Mouse (Mus musculus) urinary bladder, adult 2 months (tissue): ENCODE measurements around the gene Vopp1. TPM values are rescaled to one million over a fixed set of nuclear protein-coding genes. Genes with fewer than 3 reads are reported as not detected.

Experiments used
- DNase-seq: peaks from one replicate; pipeline ENCODE4 v3.0.0; 2022; ENCODE audit warnings: low spot score
- polyA plus RNA-seq: library from polyadenylated mRNA; depleted of rRNA; stranded (reverse); fragments of >200 nt; gene quantifications from 2 replicates; pipeline ENCODE4 v1.2.3, GENCODE M21; 2012

Gene Vopp1
- polyA plus RNA-seq, 1 experiment: 25.2 TPM

DNA sequence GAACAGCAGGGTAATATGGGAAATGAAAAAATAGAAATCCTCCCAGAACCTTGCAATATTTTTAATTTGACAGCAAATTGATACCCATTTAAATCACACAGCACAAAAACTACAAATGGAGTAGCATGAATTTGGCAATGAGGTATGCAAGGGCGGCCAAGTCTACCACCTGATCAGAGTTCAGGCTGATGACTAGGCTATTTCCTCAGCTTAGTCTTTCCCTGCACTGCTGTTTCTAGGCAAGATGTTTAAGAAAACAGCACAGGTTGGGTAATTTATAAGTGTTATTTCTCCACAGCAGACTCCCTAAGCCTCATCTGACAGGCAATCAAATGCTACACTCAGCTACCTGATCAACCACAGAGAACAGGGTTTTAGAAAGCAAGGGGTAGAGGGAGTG lies 40.7 kb downstream of the Vopp1 start:
- no peak for DNase-seq

DNA sequence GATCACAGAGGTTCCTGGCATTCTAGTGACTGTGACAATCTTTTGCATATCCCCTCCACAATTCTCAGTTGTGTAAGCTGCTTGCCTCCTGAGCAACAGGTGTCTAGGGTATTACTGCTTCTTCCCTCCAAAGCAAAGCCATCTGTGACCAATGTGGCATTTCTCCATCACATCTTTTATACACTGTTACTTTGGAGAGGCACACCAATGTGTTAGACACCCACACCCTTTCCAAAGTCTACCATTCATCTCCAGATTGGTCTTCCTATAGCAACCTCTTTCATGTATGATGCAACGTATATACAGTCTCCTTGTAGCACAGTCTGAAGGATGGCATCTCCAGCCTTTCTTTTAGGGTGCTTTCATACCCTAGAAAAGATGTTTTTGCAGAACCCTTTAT lies 42.3 kb downstream of the Vopp1 start:
- DNase-seq: no peak

DNA sequence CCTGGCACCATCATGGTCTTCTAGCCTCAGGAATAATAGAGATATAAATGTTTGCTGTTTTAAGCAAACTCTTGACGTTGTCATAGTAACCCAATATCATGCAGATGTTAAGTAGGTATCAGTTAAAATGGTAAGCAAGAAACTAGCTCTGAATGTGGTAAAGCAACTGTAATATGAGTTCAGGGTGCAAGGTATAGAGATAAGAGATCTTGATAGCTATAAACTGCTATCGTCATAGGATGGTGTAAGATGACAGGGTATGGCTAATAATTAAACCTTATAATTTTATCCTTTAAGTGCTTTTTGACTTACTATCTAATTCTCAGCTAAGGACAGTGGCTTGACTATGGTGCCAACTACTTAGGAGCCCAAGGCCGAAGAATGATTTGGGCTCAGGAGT lies 44.6 kb downstream of the Vopp1 start:
- no peak for DNase-seq

DNA sequence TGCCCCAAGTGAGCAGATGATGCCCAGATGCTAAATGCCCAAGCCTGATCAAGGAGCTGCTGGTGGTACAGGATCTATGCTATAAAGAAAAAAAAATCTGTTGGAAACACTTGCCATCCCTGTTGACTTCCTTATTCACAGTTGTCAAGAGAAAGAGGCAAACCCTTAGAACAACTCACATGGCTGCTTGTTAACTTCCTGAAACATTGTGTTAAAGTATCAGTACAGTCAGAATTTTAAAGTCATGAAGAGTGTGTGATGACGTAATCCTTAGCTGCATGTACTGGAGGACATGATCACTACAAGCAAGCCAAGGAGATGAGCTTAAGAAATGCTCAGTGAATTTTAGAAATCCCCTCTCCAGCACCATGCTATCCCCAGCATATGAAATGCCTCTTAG lies 51.2 kb downstream of the Vopp1 start:
- DNase-seq: no peak

DNA sequence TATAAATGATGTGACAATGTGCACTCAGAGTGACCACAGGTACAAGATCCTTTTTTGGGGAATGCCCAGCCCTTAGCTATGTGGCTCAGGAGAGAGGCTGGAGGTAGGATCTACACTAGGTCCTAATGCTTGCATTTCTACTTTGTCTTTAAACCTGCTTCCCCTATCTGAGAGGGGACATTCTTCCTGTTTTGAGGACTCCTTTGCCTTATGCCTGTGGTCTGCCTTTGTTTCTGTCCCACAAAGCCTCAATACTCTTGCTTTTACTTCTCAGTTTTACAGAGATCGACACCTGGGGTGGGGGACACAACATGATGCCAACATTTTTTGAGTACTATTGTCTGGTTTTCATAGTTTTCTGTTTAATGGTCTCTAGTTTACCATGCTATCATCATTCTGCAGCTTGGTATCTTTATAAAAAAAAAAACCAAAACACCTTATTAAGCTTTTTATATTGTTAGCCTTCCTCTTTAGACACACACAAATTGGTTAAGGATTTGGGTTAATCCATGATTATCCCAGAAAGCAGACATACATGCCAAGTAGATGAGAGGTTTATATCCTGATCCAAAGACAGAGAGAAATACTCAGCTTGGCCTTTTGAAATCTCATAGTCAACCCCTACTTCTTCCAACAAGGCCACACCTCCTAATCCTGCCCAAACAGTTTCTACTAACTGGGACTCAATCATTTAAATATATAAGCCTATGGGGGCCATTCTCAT lies 54.3 kb downstream of the Vopp1 start:
- DNase-seq: no peak

DNA sequence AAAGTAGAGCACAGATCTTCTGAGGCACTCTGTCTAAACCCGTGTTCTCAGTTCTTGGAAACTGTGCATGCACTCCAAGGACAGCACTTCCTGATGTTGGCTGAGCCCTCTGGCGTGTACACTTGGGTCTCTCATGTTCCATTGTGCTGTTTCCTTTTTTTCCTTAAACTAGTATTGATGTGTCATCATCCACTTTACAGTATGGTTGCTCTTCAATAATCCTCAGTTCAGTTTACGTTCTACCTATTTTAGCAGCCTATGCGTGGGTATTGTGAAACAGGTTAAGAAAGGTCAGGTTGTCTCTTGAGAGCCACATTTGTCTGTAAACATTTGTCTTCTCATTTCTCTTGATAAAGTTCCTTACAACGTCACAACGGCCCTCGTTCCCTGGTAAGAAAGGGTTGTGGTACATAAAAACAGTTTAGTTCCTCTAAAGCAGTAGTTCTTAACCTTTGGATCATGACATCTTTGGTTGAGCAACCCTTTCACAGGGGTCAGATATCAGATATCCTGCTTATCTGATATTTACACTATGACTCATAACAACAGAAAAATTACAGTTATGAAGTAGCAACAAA lies 55.9 kb downstream of the Vopp1 start:
- DNase-seq: no peak

DNA sequence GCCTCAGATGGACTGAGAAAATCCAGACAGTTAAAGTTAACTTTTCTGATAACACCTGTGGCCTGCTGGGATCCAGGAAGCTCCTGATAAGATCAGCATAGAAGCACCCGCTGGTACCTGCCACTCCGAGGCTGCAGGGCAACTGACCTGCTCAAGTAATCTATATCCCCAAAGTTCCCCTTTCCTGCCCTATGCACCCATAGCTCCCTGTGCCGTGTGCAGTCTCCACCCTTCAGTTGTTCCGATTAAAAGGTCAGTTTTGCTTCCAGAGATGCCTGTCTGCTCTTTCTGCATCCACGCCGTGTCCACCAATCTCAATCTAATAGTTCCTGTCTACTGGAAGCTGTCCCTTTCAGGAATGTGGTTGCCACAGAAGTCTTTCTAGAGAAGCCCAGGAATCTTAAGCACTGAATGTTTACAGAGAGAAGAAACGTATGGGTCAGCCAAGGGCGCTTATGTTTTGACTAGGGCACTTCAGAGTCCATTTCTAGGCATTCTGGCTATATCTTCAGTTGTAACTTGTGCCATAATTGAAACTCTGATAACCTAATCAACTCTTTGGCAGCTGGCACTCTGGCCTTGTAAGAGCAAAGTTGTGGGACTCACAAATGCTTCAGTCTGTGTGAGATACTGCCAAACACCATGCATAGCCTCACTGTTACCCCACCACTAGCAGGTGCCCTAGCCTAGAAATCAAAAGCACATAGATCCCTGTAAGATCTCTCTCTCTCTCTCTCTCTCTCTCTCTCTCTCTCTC lies 57.7 kb downstream of the Vopp1 start:
- no peak for DNase-seq

DNA sequence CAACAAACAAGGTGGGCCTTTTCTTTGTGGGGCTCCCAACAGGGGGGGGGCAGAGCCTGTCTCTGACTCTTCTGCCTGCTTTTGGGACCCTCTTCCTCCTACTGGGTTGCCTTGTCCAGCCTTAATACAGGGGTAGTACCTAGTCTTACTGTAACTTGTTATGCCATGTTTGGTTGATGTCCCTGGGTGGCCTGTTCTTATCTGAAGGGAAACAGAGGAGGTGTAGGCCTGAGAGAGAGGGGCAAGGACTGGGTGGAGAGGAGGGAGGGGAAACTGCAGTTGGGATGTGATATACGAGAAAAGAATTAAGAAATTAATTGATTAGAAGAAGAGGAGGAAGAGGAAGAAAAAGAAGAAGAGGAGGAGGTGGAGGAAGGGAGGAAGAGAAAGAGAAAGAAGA lies 58.7 kb downstream of the Vopp1 start:
- no peak for DNase-seq

DNA sequence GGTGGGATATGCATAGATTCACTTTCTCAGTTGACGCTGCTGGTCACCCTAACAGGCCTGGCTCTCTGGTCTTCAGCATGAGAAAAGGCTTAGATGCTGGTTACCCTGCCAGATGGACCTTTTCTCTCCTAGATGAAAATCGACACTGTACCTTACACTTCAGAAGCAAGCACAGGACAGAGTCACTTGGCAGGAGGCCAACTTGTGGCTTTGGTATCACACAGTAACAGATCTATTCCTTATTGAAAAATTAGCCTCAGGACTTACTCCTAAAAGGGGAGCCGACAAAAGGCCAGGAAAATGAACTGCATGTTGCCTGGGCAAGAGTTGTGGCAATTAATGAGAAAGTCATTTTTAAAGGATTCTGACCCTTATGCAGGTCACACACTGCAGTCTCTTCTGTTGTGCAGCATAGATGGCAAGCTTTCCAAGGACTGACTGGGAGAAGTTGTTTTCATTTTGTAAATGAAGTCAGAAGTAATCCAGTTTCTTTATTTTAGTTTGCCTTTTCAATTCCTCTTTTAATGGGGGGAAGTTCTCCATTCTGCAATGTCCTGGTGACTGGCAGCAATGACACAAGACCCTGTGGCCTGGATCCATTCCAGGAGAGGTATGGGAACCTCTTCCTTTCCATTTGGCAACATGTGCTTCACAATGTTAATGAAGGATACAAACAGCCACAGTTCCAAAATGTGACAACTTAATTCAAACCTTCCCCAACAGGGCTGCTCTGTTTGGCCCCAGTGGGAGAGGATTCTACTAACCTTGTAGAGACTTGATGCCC lies 59.7 kb downstream of the Vopp1 start:
- no peak for DNase-seq

DNA sequence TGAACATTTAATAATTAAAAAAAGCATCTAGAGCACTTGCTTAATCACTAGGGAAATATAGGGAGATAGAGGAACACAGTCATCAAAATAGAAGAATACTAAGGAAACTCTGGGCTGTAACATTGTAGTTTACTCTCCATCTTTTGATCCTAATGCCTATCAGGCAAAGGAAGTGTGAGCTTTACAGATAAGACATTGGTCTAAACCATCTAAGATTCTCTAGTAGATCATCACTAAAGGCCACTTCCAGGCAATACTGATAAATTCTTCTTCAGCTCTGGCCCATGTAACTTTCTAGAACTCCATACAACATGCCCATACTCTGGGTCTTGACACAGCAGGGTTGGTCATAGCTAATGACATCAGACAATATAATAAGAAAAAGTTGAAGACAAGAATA lies 61.9 kb downstream of the Vopp1 start:
- DNase-seq: no peak

DNA sequence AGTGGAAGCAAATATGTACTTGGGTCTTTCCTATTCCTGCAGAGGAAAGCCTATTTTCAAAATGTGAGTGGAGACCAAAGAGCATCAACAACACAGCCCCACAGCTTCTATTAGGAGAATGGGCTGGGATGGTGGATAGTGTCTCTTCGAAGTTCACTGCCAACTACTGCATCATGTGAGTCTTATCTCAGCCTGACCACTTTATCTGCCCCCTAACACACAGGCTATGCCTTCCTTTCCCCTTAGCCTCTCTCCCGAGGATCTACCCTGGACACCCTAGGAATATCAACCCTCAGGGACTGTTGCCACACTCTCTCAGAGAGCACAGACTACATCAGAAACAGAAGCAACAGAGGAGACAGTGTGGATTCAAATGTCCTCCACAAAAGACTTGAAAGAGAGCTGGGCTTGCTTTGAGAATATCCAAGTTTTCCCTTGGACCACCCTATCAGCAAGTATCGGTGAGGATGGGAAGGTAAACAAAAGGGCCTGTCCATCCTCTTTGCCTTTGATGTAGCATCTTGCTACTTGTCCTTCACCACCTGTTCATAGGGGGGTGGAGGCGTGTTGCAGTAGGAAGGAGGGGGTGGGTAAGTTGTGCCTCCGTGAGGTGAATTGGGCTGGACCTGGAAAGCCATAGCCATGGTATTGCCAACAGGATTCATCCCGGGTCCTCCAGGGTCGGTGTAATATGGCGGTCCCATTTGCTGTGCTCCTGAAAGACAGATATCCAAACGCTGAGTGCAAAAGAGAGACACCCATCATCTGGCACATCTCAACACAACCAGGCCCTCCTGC lies 70.8 kb downstream of the Vopp1 start:
- DNase-seq: no peak

DNA sequence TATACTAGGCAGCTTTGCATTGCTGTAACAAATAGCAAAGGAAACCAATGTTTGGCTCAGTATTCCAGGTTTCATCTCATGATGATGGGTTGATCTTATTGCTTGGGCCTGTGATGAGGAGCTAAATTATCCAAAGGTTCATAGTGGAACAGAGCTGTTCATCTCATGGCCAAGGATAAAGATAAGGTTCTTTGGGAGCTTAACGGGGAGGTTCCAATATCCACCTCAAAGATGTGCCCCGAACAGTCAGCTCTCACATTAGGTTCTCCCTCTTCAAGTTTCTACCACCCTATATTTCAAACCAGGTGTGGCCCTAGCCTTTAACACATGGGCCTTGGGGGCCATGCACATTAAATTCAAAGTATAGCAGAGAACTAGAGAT lies 79.2 kb downstream of the Vopp1 start:
- DNase-seq: no peak

DNA sequence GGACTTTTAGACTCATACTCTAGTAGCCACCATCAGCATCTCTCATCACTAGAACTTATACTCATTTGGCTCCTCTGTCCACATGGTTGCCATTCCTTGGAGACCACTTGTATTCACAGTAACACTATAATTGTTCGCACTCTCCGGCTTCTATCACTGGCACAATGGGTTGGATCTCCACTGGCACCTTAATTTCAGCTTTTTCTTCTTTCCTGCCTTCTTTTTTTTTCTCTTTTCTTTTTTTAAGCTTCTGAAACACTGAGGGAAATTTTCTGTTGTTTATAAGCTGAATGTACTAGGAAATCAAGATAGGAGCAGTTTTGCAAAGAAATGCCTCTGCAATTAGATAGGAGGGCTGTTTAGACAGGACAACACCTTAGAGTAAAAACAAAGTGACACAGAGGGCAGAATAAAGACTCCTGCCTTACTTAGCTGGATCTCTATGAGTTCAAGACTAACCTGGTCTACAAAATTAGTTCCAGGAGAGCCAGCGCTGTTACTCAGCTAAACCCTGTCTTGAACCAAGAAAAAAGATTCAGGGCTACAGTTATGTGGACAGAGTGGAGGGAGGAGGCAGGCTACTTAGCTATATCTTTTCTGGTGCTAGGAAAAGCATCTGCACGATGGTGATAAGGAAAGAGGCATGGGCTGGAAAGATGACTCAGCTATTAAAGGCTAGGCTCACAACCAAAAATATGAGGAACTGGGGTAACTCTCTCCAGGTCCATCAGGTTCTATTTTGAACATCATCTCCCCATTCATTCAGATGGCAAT lies 79.8 kb downstream of the Vopp1 start:
- DNase-seq: no peak

DNA sequence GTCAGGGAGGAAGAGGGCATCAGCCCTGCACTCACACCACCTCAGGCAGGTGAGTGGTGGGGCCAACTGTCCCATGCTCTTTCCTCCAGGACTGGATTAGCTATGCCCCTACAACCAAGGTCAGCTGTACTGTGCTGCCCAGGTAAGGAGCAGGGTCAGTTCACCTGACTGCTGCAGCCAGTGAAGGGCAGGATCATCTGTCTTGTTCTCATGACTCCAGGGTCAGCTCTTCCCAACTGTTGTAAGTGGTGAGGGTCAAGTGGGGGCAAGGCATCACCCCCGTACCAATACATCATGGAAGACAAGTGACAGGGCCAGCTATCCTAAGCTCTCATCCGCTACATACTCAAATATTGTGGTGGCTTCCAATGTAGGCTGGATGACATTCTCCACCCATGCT lies 80.8 kb downstream of the Vopp1 start:
- no peak for DNase-seq

DNA sequence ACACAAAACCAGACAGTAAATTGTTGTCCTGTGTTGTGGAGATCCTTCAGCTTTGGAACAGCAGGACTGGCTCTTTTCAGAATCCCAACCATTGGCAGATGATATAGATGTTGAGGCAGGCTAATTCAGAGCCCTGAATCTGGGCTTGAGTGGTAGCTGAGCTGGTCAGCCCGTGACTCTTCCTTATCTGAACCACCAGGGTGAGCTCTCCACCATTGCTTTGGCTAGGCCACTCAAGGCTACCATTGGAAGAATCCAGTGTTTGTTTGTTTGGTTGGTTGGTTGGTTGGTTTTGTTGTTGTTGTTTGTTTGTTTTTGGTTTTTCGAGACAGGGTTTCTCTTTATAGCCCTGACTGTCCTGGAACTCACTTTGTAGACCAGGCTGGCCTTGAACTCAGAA lies 81.6 kb downstream of the Vopp1 start:
- no peak for DNase-seq

DNA sequence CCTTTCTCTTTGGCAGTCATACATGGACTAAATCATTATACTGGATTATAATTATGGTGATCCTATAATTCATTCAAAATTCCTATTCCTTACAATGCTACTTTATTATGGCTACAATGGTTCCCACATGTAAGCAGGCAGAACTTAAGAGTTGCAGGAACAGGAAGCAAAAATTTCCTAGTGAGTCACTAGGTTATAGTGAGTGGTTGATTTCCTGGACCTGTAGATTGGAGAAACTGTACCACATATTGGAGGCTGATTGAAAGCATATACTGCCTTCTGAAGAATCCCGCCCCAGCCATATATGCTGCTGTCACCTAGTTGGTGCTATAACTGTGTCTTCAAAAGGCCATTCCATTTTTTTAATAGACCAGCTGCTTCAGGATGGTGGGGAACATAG lies 82.2 kb downstream of the Vopp1 start:
- DNase-seq: no peak

DNA sequence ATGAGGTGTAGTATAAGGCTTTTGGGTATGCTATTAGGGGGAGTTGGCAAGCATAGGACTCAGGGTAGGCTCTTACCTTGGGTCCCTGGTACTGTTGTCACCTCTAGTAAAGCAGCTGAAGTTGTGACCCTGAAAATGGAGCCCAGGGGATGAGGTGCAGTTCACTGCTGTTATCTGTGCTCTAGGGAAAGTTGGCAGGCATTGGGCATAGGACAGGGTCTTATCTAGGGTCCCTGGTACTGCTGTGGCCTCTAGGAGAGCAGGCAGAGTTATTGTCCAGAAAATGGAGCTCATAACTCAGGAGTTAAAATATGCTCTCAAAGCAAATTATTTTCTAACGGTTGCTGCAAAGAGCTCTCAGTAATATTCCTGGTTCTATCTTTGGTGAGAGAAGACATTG lies 103.6 kb downstream of the Vopp1 start:
- no peak for DNase-seq

DNA sequence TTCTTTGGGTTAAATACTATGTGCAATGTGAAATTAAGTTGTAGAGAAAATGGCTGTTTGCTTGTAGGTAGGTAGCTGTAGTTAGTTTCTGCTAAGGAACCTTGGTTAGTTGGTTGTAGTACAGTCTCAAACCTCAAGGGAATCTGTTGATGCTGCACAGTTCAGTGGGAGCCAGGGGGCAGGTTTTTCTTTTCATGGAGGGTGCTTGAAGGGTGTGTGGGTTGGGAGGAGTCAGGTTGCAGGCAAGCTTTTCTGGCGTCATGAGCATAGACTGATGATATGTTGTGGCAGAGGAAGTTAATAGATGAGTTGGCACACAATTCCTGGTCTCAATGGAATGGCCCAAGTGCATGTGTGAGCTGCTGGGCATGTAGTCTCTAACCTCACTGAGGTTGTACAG lies 113.2 kb downstream of the Vopp1 start:
- DNase-seq: no peak

DNA sequence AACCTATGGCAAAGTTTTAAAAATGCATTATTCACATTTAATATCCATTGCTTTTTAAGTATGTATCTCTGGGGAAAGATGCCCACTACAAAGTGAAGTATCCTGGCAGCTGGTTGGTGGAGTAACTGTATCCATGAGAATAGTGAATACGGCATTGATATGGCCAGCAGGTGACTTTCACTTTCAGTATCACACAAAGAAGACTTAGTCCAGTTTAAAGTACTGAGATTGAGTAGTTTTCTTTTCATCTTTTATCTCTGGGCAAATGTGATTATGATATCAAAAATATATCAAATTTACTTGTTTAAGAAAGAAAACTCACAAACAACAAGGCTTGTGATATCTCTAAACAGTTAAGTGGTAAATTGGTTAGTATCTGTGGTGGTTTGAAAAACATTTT lies 118.2 kb downstream of the Vopp1 start:
- DNase-seq: no peak

DNA sequence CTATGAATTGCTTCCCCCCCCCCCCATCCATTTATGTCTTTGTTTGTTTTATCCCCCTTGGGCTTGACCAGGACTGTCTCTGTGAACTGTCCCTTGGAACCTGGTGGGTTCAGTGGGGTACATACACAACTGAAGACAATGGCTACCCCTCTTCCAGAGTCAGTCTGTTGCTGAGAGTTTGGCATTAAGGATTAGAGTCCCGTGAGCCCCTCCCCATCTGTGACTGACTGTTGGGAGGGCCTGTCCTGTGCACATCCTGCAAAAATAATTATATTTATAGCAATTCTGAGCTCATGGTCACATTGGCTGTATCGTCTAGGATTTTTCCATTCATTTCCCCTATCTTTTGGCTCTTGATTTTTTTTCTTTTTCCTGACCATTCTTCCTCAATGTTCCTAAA lies 121.3 kb downstream of the Vopp1 start:
- no peak for DNase-seq
